In genomic region chr13:97007501-97008265, GRCm38 (mm10) we compare ENCODE assay signal across 9 mouse cellular contexts. TPM values are rescaled to one million over a fixed set of nuclear protein-coding genes. Genes with fewer than 3 reads are reported as not detected.
DNase-seq lines count a peak whose midpoint lies in the region; ATAC-seq lines count a peak whose summit lies in the region.
"Had no signal": no experiment of that assay in that cellular context is flagged by ENCODE, and none has a peak within 500 bp of the region (broad histone marks: within the 10 kb centered on the region; RNA-seq: fewer than 3 reads in every experiment).

No protein-coding gene starts in this region.

- peak; percentile 87 for ATAC-seq in kidney, embryonic 16.5 days (ENCODE audit: low FRiP score, low TSS enrichment)
- no peak for ATAC-seq in embryonic facial prominence, embryonic 15.5 days (ENCODE audit: insufficient number of reproducible peaks, low FRiP score, low TSS enrichment, low read depth)
- ATAC-seq in intestine, embryonic 14.5 days (replicated peaks; ENCODE audit: low FRiP score, low TSS enrichment, low read depth): peak; percentile 63; the same call in 1 of the 2 replicates
- peak; percentile 54 for ATAC-seq in megakaryocyte, adult 5-6 weeks (ENCODE audit: poor library complexity, severe bottlenecking)
- ATAC-seq in stomach, embryonic 16.5 days (ENCODE audit: insufficient read depth, low FRiP score): peak; percentile 55; the same call in 1 of the 2 replicates

- peaks cover 5% of the 10 kb centered on the region; the same call in 1 of the 2 replicates for H3K4me1 ChIP-seq in kidney, embryonic 16.5 days (ENCODE audit: insufficient read depth, low read length)
- H3K4me1 ChIP-seq in embryonic facial prominence, embryonic 15.5 days: peaks cover 5% of the 10 kb centered on the region; the same call in 1 of the 2 replicates
- H3K4me1 ChIP-seq in intestine, embryonic 14.5 days (replicated peaks; ENCODE audit: control insufficient read depth, insufficient read depth, low read length): no peaks in the 10 kb centered on the region
- peaks cover 3% of the 10 kb centered on the region; the same call in 1 of the 2 replicates for H3K4me1 ChIP-seq in stomach, embryonic 16.5 days (ENCODE audit: control insufficient read depth, insufficient read depth, low read length)

- WGBS in kidney, embryonic 16.5 days: 1% methylated on average over 18 of the region's 21 CpGs
- WGBS in embryonic facial prominence, embryonic 15.5 days: under 1% methylated on average over 21 of the region's 21 CpGs
- WGBS in intestine, embryonic 14.5 days: 1% methylated on average over 21 of the region's 21 CpGs
- under 1% methylated on average over 20 of the region's 21 CpGs for WGBS in stomach, embryonic 16.5 days

- H3K4me3 ChIP-seq in kidney, embryonic 16.5 days (ENCODE audit: low read length): peak overlapping the region; percentile 53
- peak overlapping the region; percentile 41 for H3K4me3 ChIP-seq in embryonic facial prominence, embryonic 15.5 days (replicated peaks)
- peak overlapping the region; percentile 39 for H3K4me3 ChIP-seq in intestine, embryonic 14.5 days (ENCODE audit: low read depth, low read length)
- H3K4me3 ChIP-seq in stomach, embryonic 16.5 days (replicated peaks; ENCODE audit: low read length): peak overlapping the region; percentile 44

- no peak overlapping the region for H3K27ac ChIP-seq in kidney, embryonic 16.5 days (ENCODE audit: low read length)
- no peak overlapping the region for H3K27ac ChIP-seq in embryonic facial prominence, embryonic 15.5 days (replicated peaks)
- H3K27ac ChIP-seq in intestine, embryonic 14.5 days (ENCODE audit: low read depth): no peak overlapping the region
- no peak overlapping the region for H3K27ac ChIP-seq in stomach, embryonic 16.5 days (ENCODE audit: low read length)

- H3K36me3 ChIP-seq in kidney, embryonic 16.5 days (ENCODE audit: insufficient read depth, low read length): no peaks in the 10 kb centered on the region
- no peaks in the 10 kb centered on the region for H3K36me3 ChIP-seq in embryonic facial prominence, embryonic 15.5 days
- no peaks in the 10 kb centered on the region for H3K36me3 ChIP-seq in intestine, embryonic 14.5 days (ENCODE audit: control insufficient read depth, insufficient read depth, low read length)
- no peaks in the 10 kb centered on the region for H3K36me3 ChIP-seq in stomach, embryonic 16.5 days (ENCODE audit: control insufficient read depth, insufficient read depth, low read length)

- H3K4me2 ChIP-seq in kidney, embryonic 16.5 days (replicated peaks; ENCODE audit: low read depth, low read length): peak overlapping the region; percentile 92
- H3K4me2 ChIP-seq in embryonic facial prominence, embryonic 15.5 days (replicated peaks): peak overlapping the region; percentile 78
- H3K4me2 ChIP-seq in intestine, embryonic 14.5 days (ENCODE audit: low read length): peak overlapping the region; percentile 73
- H3K4me2 ChIP-seq in stomach, embryonic 16.5 days (ENCODE audit: low read depth, low read length): peak overlapping the region; percentile 75

- H3K9ac ChIP-seq in kidney, embryonic 16.5 days (replicated peaks; ENCODE audit: low read length): peak overlapping the region; percentile 67
- H3K9ac ChIP-seq in embryonic facial prominence, embryonic 15.5 days: 0 out of 2 replicates have a peak overlapping the region, but pooled peaks have one; percentile 4
- H3K9ac ChIP-seq in intestine, embryonic 14.5 days (ENCODE audit: low read length): peak overlapping the region; percentile 45
- H3K9ac ChIP-seq in stomach, embryonic 16.5 days (ENCODE audit: low read length): peak overlapping the region; percentile 48; the same call in 1 of the 2 replicates

- H3K9me3 ChIP-seq in kidney, embryonic 16.5 days (ENCODE audit: low read length): no peaks in the 10 kb centered on the region
- H3K9me3 ChIP-seq in embryonic facial prominence, embryonic 15.5 days (replicated peaks): no peaks in the 10 kb centered on the region
- no peaks in the 10 kb centered on the region for H3K9me3 ChIP-seq in intestine, embryonic 14.5 days (ENCODE audit: control insufficient read depth, low read length)
- H3K9me3 ChIP-seq in stomach, embryonic 16.5 days (replicated peaks; ENCODE audit: control insufficient read depth, low read length): no peaks in the 10 kb centered on the region

- H3K27me3 ChIP-seq in kidney, embryonic 16.5 days (ENCODE audit: insufficient read depth, low read length): no peaks in the 10 kb centered on the region
- no peaks in the 10 kb centered on the region for H3K27me3 ChIP-seq in embryonic facial prominence, embryonic 15.5 days
- no peaks in the 10 kb centered on the region for H3K27me3 ChIP-seq in intestine, embryonic 14.5 days (replicated peaks; ENCODE audit: control insufficient read depth, insufficient read depth, low read length)
- no peaks in the 10 kb centered on the region for H3K27me3 ChIP-seq in stomach, embryonic 16.5 days (ENCODE audit: control insufficient read depth, insufficient read depth, low read length)

- DNase-seq in kidney, postnatal 36 days: no peak
- peak; percentile 47 for DNase-seq in ZHBTc4 (ENCODE audit: low read depth, low spot score)
- DNase-seq in intestine, embryonic 14.5 days (ENCODE audit: low spot score): peak; percentile 69
- DNase-seq in thymus, postnatal 36 days: no peak

RNA-seq across cellular contexts. Expression of gene 1700029F12Rik, which starts 26.5 kb away (rescaled TPM):
- polyA plus RNA-seq in kidney, embryonic 16.5 days (2015; fragmentation: Nextera tagmentation; extraction: Ambion mirVana): not detected in 2 replicates
- not detected in 2 replicates for polyA plus RNA-seq in embryonic facial prominence, embryonic 15.5 days (2015; fragmentation: Nextera tagmentation; extraction: Ambion mirVana)
- not detected in 2 replicates for polyA plus RNA-seq in intestine, embryonic 14.5 days (2014; fragmentation: Nextera tagmentation; extraction: Ambion mirVana)
- not detected in 2 replicates for total RNA-seq in megakaryocyte, adult 5-6 weeks (2015)
- not detected in 2 replicates for total RNA-seq in megakaryocyte, adult 5-6 weeks (2017)
- not detected in 2 replicates for polyA plus RNA-seq in stomach, embryonic 16.5 days (2015; fragmentation: Nextera tagmentation; extraction: Ambion mirVana)
- polyA plus RNA-seq: frontal cortex, adult 2 months had no signal

RNA-seq across cellular contexts. Expression of gene Fam169a, which starts 59.4 kb away (rescaled TPM):
- polyA plus RNA-seq in kidney, embryonic 16.5 days (2015; fragmentation: Nextera tagmentation; extraction: Ambion mirVana): 2.3 and 2.4 TPM in 2 replicates
- polyA plus RNA-seq in embryonic facial prominence, embryonic 15.5 days (2015; fragmentation: Nextera tagmentation; extraction: Ambion mirVana): 1.3 TPM in 2 replicates
- polyA plus RNA-seq in intestine, embryonic 14.5 days (2014; fragmentation: Nextera tagmentation; extraction: Ambion mirVana): 5.5 and 7.0 TPM in 2 replicates
- 0.05 TPM in 1 of 2 replicates, not detected in the other for total RNA-seq in megakaryocyte, adult 5-6 weeks (2015)
- total RNA-seq in megakaryocyte, adult 5-6 weeks (2017): 0.20 and 0.29 TPM in 2 replicates
- polyA plus RNA-seq in stomach, embryonic 16.5 days (2015; fragmentation: Nextera tagmentation; extraction: Ambion mirVana): 1.7 and 2.2 TPM in 2 replicates

Comparison
In these comparisons a context has a peak if more than half of its experiments do, and no peak if none do; other contexts are left out.
1. H3K9ac ChIP-seq: peak in every context shown above with its lines; median percentile 67 in kidney, embryonic 16.5 days; 48 in stomach, embryonic 16.5 days; 45 in intestine, embryonic 14.5 days; 4 in embryonic facial prominence, embryonic 15.5 days.
2. DNase-seq: peak in ZHBTc4 (single experiment) and intestine, embryonic 14.5 days (single experiment); none in kidney, postnatal 36 days (0 of 2) and thymus, postnatal 36 days (0 of 2).
3. Peak in every context shown above with its lines, with median percentiles within 50 percentile points of each other: H3K4me2 ChIP-seq and H3K4me3 ChIP-seq.